Mouse (Mus musculus): ENCODE results near the gene Tmem212. TPM values are rescaled to one million over a fixed set of nuclear protein-coding genes. Genes with fewer than 3 reads are reported as not detected.

The Tmem212 gene
- polyA plus RNA-seq, 1 experiment from 2014 or later, result 0.23 TPM

DNA sequence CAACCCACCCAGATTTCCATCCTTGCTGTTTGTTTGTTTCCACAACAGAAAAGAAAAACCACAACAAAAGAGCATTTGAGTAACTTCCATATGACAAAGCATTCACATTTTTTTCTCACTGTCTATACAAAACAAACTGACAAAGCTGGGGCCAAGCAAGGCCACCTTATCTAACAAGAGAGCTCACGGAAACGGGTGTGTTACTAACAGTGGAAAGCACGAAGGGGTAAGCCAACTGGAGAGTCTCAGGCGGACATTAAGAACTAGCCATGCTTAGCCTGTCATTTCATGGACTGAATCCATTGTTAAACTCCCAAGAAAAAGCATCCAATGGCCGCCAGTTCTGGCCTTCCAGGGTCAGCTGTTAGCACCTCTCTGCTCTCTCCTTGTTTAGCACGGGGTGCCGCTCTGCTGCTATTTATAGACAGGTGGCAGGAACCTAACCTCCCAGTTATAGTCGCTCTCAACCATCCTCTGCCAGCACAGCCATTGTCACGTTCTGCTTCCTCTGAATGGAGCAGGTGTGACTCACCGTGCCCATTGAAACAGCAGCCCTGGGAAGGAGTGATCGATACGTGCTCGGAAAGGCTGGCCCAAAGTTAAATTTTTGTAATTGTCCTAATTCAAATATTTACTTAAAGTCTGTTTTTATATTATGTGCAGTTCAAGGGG is 8.6 kb upstream of the Tmem212 start:
- Histone ChIP-seq H3K4me1 (ENCODE audit: control insufficient read depth, insufficient read depth, low read depth, low read length) (no peaks in the 10 kb centered on the region), H3K27me3 (replicated peaks; ENCODE audit: control insufficient read depth, insufficient read depth, low read length) (no peaks in the 10 kb centered on the region), H3K4me2 (ENCODE audit: low read length) (no peak overlapping the region), H3K36me3 (ENCODE audit: control insufficient read depth, insufficient read depth, low read length) (no peaks in the 10 kb centered on the region), H3K9me3 (ENCODE audit: control insufficient read depth, low read length) (peaks cover 2% of the 10 kb centered on the region), H3K4me3 (ENCODE audit: low read length) (no peak overlapping the region), H3K9ac (ENCODE audit: low read depth, low read length) (no peak overlapping the region), H3K27ac (ENCODE audit: low read depth, low read length) (no peak overlapping the region)
- no peak for ATAC-seq
- 45% methylated on average over 13 of the region's 13 CpGs for WGBS

DNA sequence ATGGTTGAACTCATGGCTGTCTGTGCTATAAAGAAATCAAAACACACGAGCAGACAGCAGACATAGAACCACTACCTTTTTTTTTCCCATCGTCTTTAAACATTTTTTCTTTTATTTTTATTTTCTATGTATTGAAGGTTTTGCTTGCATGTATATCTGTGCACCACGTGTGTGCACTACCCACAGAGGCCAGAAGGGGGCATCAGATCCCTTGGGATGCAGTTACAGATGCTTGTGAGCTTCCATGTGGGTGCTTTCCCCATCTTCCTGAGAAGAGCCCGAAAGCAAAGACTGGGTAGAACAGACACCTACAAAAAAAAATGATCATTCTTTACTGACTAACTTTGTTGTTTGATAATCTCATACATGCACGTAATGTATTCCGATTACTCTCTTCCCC is 5.7 kb upstream of the Tmem212 start:
- H3K4me1 ChIP-seq (ENCODE audit: control insufficient read depth, insufficient read depth, low read depth, low read length), result no peaks in the 10 kb centered on the region
- H3K9ac ChIP-seq (ENCODE audit: low read depth, low read length), result no peak overlapping the region

DNA sequence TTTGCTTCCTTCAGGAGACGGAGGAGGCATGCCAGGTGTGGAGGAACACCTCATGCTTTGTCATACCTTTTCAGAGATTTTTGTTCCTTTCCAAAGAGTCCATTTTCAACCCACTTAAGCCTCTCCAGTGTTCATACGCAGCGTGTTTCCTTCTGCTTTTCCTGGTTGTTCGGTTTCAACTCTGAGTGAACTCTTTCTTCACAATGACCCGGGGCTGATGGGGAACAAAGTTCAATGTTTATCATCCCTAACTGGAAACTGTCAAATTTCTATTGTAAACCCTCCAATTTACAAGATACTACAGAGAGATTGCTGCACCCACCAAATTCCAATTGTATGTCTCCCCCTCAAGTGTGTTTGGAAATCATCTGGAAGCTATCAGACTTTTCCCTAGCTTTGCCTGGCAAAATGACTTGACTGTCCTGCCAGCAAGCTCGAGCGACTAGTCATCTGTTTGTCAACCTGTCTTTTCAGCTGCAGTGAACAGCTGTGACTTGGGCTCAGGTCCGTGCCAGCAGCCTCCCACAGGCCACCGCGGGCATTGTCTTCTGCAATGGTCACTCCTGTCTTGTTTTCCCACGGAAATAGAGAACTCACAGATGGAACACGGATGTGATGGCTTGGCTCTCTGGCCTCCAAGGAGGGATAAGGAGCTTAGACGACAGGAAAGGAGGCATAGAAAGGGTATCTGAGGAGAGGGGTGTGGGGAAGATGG is 3.0 kb upstream of the Tmem212 start:
- Histone ChIP-seq H3K27ac (ENCODE audit: low read depth, low read length) (no peak overlapping the region), H3K4me3 (ENCODE audit: low read length) (no peak overlapping the region), H3K36me3 (ENCODE audit: control insufficient read depth, insufficient read depth, low read length) (no peaks in the 10 kb centered on the region), H3K27me3 (replicated peaks; ENCODE audit: control insufficient read depth, insufficient read depth, low read length) (no peaks in the 10 kb centered on the region), H3K4me2 (ENCODE audit: low read length) (no peak overlapping the region), H3K9me3 (ENCODE audit: control insufficient read depth, low read length) (no peaks in the 10 kb centered on the region), H3K4me1 (ENCODE audit: control insufficient read depth, insufficient read depth, low read depth, low read length) (no peaks in the 10 kb centered on the region), H3K9ac (ENCODE audit: low read depth, low read length) (no peak overlapping the region)
- 69% methylated on average over 13 of the region's 13 CpGs for WGBS
- ATAC-seq, result no peak

More for the DNA sequence above, 5.7 kb upstream of the Tmem212 start:
- no peak overlapping the region for H3K4me2 ChIP-seq (ENCODE audit: low read length)
- no peaks in the 10 kb centered on the region for H3K36me3 ChIP-seq (ENCODE audit: control insufficient read depth, insufficient read depth, low read length)
- no peak for ATAC-seq
- H3K27ac ChIP-seq (ENCODE audit: low read depth, low read length), result no peak overlapping the region
- no peaks in the 10 kb centered on the region for H3K27me3 ChIP-seq (replicated peaks; ENCODE audit: control insufficient read depth, insufficient read depth, low read length)
- H3K4me3 ChIP-seq (ENCODE audit: low read length), result no peak overlapping the region
- no peaks in the 10 kb centered on the region for H3K9me3 ChIP-seq (ENCODE audit: control insufficient read depth, low read length)
- 93% methylated on average over 6 of the region's 6 CpGs for WGBS

DNA sequence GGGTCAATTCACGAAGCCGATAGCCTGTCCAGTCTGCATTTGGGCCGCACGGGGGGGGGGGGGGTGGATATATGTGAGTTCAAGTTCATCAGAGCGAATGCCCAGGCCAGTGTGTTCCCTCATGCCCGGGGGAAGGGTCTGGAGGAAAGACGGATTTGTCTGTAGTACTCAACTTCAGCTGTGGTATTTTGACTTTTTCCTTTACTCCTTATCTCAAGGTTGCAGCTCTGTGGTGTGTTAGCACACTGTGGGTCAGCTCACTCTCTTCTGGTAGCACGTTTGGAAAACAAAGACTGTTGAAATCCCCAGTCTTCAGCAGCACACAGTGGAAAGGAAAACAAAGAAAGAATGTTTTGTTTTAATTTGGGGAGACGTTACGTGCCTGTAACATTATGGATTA is 2.0 kb upstream of the Tmem212 start:
- WGBS, result 77% methylated on average over 10 of the region's 10 CpGs
- H3K9ac ChIP-seq (ENCODE audit: low read depth, low read length), result no peak overlapping the region

DNA sequence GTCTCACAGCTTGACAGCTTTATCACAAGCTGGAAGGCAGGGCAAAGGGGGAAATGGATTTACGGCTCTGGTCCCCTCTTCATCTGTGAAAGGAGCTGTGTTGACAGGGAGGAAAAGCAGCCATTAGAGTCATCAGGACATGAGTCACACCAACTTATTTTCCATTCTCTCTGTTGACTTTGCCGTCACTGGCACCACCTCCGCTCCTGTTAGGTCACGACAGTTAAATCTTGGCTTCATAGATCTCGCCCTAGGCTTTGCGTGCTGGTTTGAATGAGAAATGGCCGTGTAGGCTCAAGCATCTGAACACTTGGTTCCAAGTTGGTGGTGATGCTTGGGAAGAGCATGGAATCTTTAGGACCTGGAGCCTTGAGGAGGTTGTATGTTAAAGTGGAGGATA is 9.6 kb downstream of the Tmem212 start:
- no peaks in the 10 kb centered on the region for H3K27me3 ChIP-seq (replicated peaks; ENCODE audit: control insufficient read depth, insufficient read depth, low read length)
- H3K4me2 ChIP-seq (ENCODE audit: low read length), result no peak overlapping the region
- no peaks in the 10 kb centered on the region for H3K36me3 ChIP-seq (ENCODE audit: control insufficient read depth, insufficient read depth, low read length)
- H3K9me3 ChIP-seq (ENCODE audit: control insufficient read depth, low read length), result no peaks in the 10 kb centered on the region
- 74% methylated on average over 7 of the region's 7 CpGs for WGBS
- no peak overlapping the region for H3K4me3 ChIP-seq (ENCODE audit: low read length)
- no peak overlapping the region for H3K27ac ChIP-seq (ENCODE audit: low read depth, low read length)
- H3K4me1 ChIP-seq (ENCODE audit: control insufficient read depth, insufficient read depth, low read depth, low read length), result no peaks in the 10 kb centered on the region
- no peak for ATAC-seq
- H3K9ac ChIP-seq (ENCODE audit: low read depth, low read length), result no peak overlapping the region

More for the DNA sequence above, 2.0 kb upstream of the Tmem212 start:
- Histone ChIP-seq H3K9me3 (ENCODE audit: control insufficient read depth, low read length) (no peaks in the 10 kb centered on the region), H3K4me2 (ENCODE audit: low read length) (no peak overlapping the region), H3K27me3 (replicated peaks; ENCODE audit: control insufficient read depth, insufficient read depth, low read length) (no peaks in the 10 kb centered on the region), H3K4me1 (ENCODE audit: control insufficient read depth, insufficient read depth, low read depth, low read length) (no peaks in the 10 kb centered on the region), H3K36me3 (ENCODE audit: control insufficient read depth, insufficient read depth, low read length) (no peaks in the 10 kb centered on the region), H3K27ac (ENCODE audit: low read depth, low read length) (no peak overlapping the region), H3K4me3 (ENCODE audit: low read length) (no peak overlapping the region)
- no peak for ATAC-seq

DNA sequence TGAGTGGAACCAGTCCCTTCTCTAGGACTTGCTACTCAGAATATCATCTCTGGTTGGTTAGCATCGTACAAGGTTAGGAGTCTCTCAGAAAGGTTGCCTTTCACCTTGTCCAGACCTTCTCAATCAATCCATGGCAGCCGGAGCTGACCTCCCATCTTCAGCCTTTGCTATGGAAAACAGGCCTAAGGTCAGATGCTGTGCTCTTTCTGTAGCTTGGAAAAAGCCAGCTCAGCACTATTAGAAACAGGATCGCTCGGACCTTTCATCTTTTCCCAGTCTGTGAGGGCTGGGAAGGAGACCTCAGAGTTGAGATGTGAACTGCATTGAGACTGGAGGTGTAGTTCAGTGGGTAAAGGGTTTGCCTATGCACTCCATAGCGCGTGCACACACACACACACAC is 10.6 kb downstream of the Tmem212 start:
- Histone ChIP-seq H3K9ac (ENCODE audit: low read depth, low read length) (no peak overlapping the region), H3K4me3 (ENCODE audit: low read length) (no peak overlapping the region), H3K4me2 (ENCODE audit: low read length) (no peak overlapping the region), H3K9me3 (ENCODE audit: control insufficient read depth, low read length) (no peaks in the 10 kb centered on the region), H3K4me1 (ENCODE audit: control insufficient read depth, insufficient read depth, low read depth, low read length) (no peaks in the 10 kb centered on the region), H3K36me3 (ENCODE audit: control insufficient read depth, insufficient read depth, low read length) (no peaks in the 10 kb centered on the region), H3K27me3 (replicated peaks; ENCODE audit: control insufficient read depth, insufficient read depth, low read length) (no peaks in the 10 kb centered on the region), H3K27ac (ENCODE audit: low read depth, low read length) (no peak overlapping the region)
- ATAC-seq, result no peak
- WGBS, result 85% methylated on average over 6 of the region's 6 CpGs

DNA sequence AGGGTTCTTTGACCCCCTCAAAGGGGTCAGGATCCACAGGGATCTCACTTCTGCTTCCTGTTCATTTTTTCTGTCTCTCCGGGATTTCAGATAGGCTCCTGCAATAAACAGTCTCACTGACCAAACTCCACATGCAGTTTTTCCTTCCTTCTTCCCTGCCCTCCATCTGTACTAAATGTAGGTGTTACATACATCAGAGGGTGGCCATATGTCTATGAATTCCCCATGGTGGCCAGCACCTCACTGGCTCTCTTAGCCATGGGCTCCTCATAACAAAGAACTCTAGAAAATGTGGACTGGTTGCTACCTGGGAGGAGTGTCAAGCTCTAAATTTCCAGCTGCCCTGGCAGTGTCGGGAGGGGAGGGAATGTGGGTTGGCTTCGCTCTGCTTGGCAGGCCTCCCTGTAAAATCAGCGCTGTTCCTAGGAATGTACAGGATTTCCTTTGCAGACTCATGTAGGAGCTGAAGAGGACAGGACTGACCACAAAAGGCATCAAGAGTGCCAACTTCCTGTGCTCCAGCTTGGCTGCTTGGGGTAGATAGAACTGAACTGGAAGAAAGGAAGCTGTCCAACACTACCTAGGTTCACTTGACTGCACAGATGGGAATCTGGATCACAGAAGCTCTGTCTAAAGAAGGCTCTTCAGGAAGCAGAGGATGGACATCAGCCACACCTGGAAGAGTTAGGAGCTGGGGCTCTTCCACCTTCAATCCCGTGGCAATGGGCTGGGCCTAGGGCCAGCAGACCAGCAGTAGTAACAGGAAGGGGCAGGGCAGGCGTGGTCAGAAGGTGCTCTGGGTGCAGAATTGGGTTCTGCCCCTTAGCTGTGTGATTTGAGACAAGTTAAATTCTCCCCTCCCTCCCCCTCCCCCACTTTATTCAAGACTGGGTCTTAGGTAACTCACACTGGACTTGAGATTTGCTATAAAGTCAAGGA is 14.0 kb downstream of the Tmem212 start:
- H3K4me1 ChIP-seq (ENCODE audit: control insufficient read depth, insufficient read depth, low read depth, low read length), result no peaks in the 10 kb centered on the region
- H3K27me3 ChIP-seq (replicated peaks; ENCODE audit: control insufficient read depth, insufficient read depth, low read length), result no peaks in the 10 kb centered on the region
- H3K4me3 ChIP-seq (ENCODE audit: low read length), result no peak overlapping the region
- ATAC-seq, result no peak
- no peak overlapping the region for H3K9ac ChIP-seq (ENCODE audit: low read depth, low read length)
- H3K9me3 ChIP-seq (ENCODE audit: control insufficient read depth, low read length), result no peaks in the 10 kb centered on the region
- H3K36me3 ChIP-seq (ENCODE audit: control insufficient read depth, insufficient read depth, low read length), result no peaks in the 10 kb centered on the region
- WGBS, result 79% methylated on average over 6 of the region's 6 CpGs
- no peak overlapping the region for H3K4me2 ChIP-seq (ENCODE audit: low read length)
- H3K27ac ChIP-seq (ENCODE audit: low read depth, low read length), result no peak overlapping the region

DNA sequence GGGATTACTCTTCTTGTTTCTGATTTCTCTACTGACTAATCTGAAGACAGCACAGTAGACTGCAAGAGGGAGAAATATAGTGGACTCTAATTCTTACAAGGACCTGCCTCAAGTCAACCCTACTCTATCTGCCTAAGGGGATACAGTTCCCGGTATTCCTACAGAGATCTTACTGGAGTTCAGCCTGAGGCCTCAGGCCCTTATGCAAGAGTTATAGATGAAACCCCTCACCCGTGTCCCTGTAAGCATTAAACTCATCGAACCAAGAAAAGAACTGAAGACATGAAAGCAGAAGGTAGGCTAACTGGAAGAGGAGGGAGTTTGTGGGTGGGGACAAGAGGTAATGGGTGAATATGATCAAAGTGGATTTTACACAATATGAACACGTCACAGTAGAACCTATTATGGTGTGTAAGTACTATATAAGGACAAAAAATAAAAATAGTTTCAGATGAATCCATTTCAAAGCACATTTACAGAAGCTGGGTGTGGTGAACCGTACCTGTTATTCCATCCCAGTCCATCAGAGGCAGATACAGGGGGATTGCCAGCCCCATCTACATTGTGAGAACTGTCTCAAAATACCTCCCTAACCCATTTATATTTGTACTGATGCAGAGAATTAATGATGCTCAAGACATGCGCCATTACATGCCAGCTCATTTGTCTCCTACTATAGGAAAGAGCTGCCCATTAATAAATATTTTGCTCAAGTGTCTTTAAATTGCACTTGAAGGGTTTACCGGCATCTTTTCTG is 17.1 kb downstream of the Tmem212 start:
- ATAC-seq, result 0 out of 2 replicates have a peak, but pooled peaks have one; percentile 40
- WGBS, result 77% methylated on average over 7 of the region's 7 CpGs
- no peak overlapping the region for H3K4me2 ChIP-seq (ENCODE audit: low read length)
- H3K4me3 ChIP-seq (ENCODE audit: low read length), result no peak overlapping the region
- H3K9me3 ChIP-seq (ENCODE audit: control insufficient read depth, low read length), result no peaks in the 10 kb centered on the region
- no peak overlapping the region for H3K9ac ChIP-seq (ENCODE audit: low read depth, low read length)
- no peaks in the 10 kb centered on the region for H3K36me3 ChIP-seq (ENCODE audit: control insufficient read depth, insufficient read depth, low read length)
- no peaks in the 10 kb centered on the region for H3K4me1 ChIP-seq (ENCODE audit: control insufficient read depth, insufficient read depth, low read depth, low read length)
- H3K27me3 ChIP-seq (replicated peaks; ENCODE audit: control insufficient read depth, insufficient read depth, low read length), result no peaks in the 10 kb centered on the region
- H3K27ac ChIP-seq (ENCODE audit: low read depth, low read length), result no peak overlapping the region

Data from hindbrain, embryonic 16.5 days (tissue).